ENCODE assay signal across 26 mouse cellular contexts in genomic region chr15:27413486-27413885, GRCm38 (mm10). TPM values are rescaled to one million over a fixed set of nuclear protein-coding genes. Genes with fewer than 3 reads are reported as not detected.
DNase-seq lines count a peak whose midpoint lies in the region; ATAC-seq and TF ChIP-seq lines count a peak whose summit lies in the region.
"Had no signal": no experiment of that assay in that cellular context is flagged by ENCODE, and none has a peak within 500 bp of the region (broad histone marks: within the 10 kb centered on the region; RNA-seq: fewer than 3 reads in every experiment).

No protein-coding gene starts in this region.

- no peak for TF ChIP-seq CTCF in liver, postnatal 0 days (IDR thresholded peaks at IDR 0.05; ENCODE audit: low read depth)

- no peak for TF ChIP-seq EP300 in liver, postnatal 0 days (IDR thresholded peaks at IDR 0.05; ENCODE audit: low read depth)

- peak; percentile 82 for ATAC-seq in frontal cortex, adult (ENCODE audit: low TSS enrichment)
- ATAC-seq in liver, postnatal 0 days = no peak
- ATAC-seq: activated CD4-positive, CD25-positive, alpha-beta regulatory T cell, adult 4 months; forebrain, embryonic 15.5 days; intestine, embryonic 16.5 days had no signal

- no peaks in the 10 kb centered on the region for H3K4me1 ChIP-seq in liver, postnatal 0 days (ENCODE audit: insufficient read depth)
- H3K4me1 ChIP-seq: embryonic facial prominence, embryonic 13.5 days; forebrain, embryonic 10.5 days; forebrain, embryonic 15.5 days; heart, embryonic 15.5 days; hindbrain, embryonic 12.5 days; limb, embryonic 10.5 days had no signal

- H3K4me2 ChIP-seq in liver, postnatal 0 days (ENCODE audit: low read depth, low read length) = no peak overlapping the region
- H3K4me2 ChIP-seq: embryonic facial prominence, embryonic 13.5 days; forebrain, embryonic 15.5 days; heart, embryonic 15.5 days; hindbrain, embryonic 12.5 days; limb, embryonic 15.5 days; lung, embryonic 14.5 days had no signal

- no peaks in the 10 kb centered on the region for H3K36me3 ChIP-seq in liver, postnatal 0 days (replicated peaks; ENCODE audit: insufficient read depth, low read length)
- H3K36me3 ChIP-seq: embryonic facial prominence, embryonic 13.5 days; forebrain, embryonic 10.5 days; forebrain, embryonic 15.5 days; heart, embryonic 15.5 days; hindbrain, embryonic 12.5 days; limb, embryonic 10.5 days; limb, embryonic 15.5 days had no signal

- H3K9ac ChIP-seq in liver, postnatal 0 days (replicated peaks) = no peak overlapping the region
- H3K9ac ChIP-seq: embryonic facial prominence, embryonic 13.5 days; forebrain, embryonic 15.5 days; heart, embryonic 15.5 days; hindbrain, embryonic 12.5 days; limb, embryonic 15.5 days; liver, embryonic 14.5 days; lung, embryonic 14.5 days had no signal

- no peak for DNase-seq in frontal cortex, postnatal 25 days (ENCODE audit: low spot score in 2 of 2)
- peak; percentile 30 for DNase-seq in right cerebral cortex, adult 18-20 months
- no peak for DNase-seq in right cerebral cortex, postnatal 10 days (ENCODE audit: low spot score in 2 of 2)
- peak; percentile 38 for DNase-seq in layer of hippocampus, adult 9-10 months (ENCODE audit: low spot score)
- DNase-seq in right cerebral cortex, postnatal 36 days (ENCODE audit: low spot score in 2 of 2) = peak; percentile 18 to 20
- no peak for DNase-seq in liver, postnatal 0 days
- DNase-seq in adrenal gland, adult 2 months = no peak
- DNase-seq: adrenal gland, adult 8-10 months; heart, postnatal 36 days; kidney, adult 9 months; lung, postnatal 14 days; midbrain, embryonic 14.5 days; thymus, postnatal 4 days had no signal

- no peak overlapping the region for H3K27ac ChIP-seq in liver, postnatal 0 days (ENCODE audit: low read depth)
- H3K27ac ChIP-seq: embryonic facial prominence, embryonic 13.5 days; forebrain, embryonic 10.5 days; forebrain, embryonic 15.5 days; heart, embryonic 15.5 days; hindbrain, embryonic 12.5 days; limb, embryonic 10.5 days; limb, embryonic 15.5 days; liver, embryonic 14.5 days had no signal

- H3K4me3 ChIP-seq in liver, postnatal 0 days (ENCODE audit: low read depth, low read length) = no peak overlapping the region
- H3K4me3 ChIP-seq: embryonic facial prominence, embryonic 13.5 days; forebrain, embryonic 10.5 days; forebrain, embryonic 15.5 days; heart, embryonic 15.5 days; hindbrain, embryonic 12.5 days; limb, embryonic 10.5 days; limb, embryonic 15.5 days had no signal

- H3K27me3 ChIP-seq in liver, postnatal 0 days (ENCODE audit: insufficient read depth, low read length) = no peaks in the 10 kb centered on the region
- H3K27me3 ChIP-seq: CH12.LX; embryonic facial prominence, embryonic 13.5 days; forebrain, embryonic 15.5 days; heart, embryonic 15.5 days; hindbrain, embryonic 12.5 days; limb, embryonic 15.5 days had no signal

- no peaks in the 10 kb centered on the region for H3K9me3 ChIP-seq in liver, postnatal 0 days (ENCODE audit: low read length)
- H3K9me3 ChIP-seq: embryonic facial prominence, embryonic 13.5 days; forebrain, embryonic 10.5 days; forebrain, embryonic 15.5 days; heart, embryonic 15.5 days; hindbrain, embryonic 12.5 days; limb, embryonic 10.5 days; limb, embryonic 15.5 days had no signal

- WGBS in liver, postnatal 0 days (ENCODE audit: insufficient replicate concordance) = 79% methylated on average over 7 of the region's 7 CpGs

RNA-seq across cellular contexts. Expression of gene Ank, which starts 53.0 kb away (rescaled TPM):
- polyA plus RNA-seq in liver, postnatal 0 days (2015; fragmentation: Nextera tagmentation; extraction: Ambion mirVana) = 7.8 and 8.3 TPM in 2 replicates
- 10 to 100 TPM; 56.9 to 61.0 TPM for total RNA-seq in adrenal gland, adult 2 months (2021)
- 32.8 and 38.5 TPM in 2 replicates for polyA plus RNA-seq in adrenal gland, adult 2 months (2012; rRNA removed)

Comparison
In these comparisons a context has a peak if more than half of its experiments do, and no peak if none do; other contexts are left out.
1. DNase-seq: peak in right cerebral cortex, adult 18-20 months (single experiment), layer of hippocampus, adult 9-10 months (single experiment) and right cerebral cortex, postnatal 36 days (2 of 2); none in frontal cortex, postnatal 25 days (0 of 2), right cerebral cortex, postnatal 10 days (0 of 2), liver, postnatal 0 days (single experiment) and adrenal gland, adult 2 months (single experiment).